Mouse (Mus musculus): ENCODE data around the gene Sirpb1a. TPM values are rescaled to one million over a fixed set of nuclear protein-coding genes. Genes with fewer than 3 reads are reported as not detected.
"Not testable (repeated sequence)": the region's sequence is repeated elsewhere in the genome, so short reads cannot be mapped to it uniquely, and the experiment has no call there.

Gene Sirpb1a
- polyA plus RNA-seq (2015; fragmentation: Nextera tagmentation; extraction: Ambion mirVana) = not detected in 2 replicates

DNA sequence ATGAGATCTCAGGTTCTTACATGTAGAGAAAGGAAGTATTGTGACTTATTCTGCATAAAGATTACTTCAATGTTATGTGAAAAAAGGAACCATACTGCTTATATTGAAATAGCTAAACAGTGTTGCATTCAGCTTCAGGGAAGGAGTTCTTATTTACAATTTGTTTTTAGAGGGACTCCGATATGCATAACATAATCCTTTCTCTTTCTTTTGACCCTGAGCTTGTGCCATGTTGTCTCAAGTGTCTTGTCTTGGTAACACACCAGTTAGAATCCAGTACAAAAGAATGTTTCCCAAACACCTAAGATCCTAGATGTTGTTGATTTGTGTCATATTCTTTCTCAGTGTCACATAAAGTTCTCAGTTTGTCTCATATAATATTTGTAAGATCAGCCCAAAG lies at the start of gene Sirpb1a:
Gene Sirpb1a (minus strand): TSS at position 74 of the 400 bp plus-strand sequence.
- H3K27me3 ChIP-seq; ATAC-seq (ENCODE audit: low read depth); H3K36me3 ChIP-seq; H3K4me1 ChIP-seq (replicated peaks); H3K27ac ChIP-seq (replicated peaks); H3K4me2 ChIP-seq; H3K4me3 ChIP-seq; H3K9me3 ChIP-seq; H3K9ac ChIP-seq: not testable (repeated sequence)
- WGBS = 96% methylated on average over 1 of the region's 1 CpGs

DNA sequence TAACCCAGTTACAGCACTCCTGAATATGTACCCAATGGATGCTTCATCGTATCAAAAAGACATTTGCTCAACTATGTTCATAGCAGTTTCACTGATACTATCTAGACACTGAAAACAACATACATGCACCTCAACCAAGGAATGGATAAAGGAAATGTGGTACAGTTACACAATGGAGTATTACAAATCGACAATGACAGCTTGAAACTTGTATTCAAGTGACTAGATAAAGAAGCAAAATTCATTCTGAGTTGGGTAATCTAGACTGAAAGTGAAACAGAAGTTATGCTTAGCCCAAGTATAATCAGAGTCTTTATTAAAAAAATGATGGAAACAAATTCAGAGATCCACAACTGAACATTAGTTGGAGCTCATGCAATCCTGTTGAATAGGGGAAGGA lies 48.5 kb upstream of the Sirpb1a start:
- not testable (repeated sequence) for ATAC-seq (ENCODE audit: low read depth); H3K4me3 ChIP-seq; H3K27ac ChIP-seq (replicated peaks); H3K4me1 ChIP-seq (replicated peaks); H3K36me3 ChIP-seq; H3K27me3 ChIP-seq; H3K4me2 ChIP-seq; H3K9me3 ChIP-seq; H3K9ac ChIP-seq
- WGBS = 70% methylated on average over 2 of the region's 2 CpGs

- not testable (repeated sequence) for H3K9ac ChIP-seq; ATAC-seq (ENCODE audit: low read depth); H3K9me3 ChIP-seq; H3K4me2 ChIP-seq; H3K27me3 ChIP-seq; H3K27ac ChIP-seq (replicated peaks); H3K4me3 ChIP-seq; H3K4me1 ChIP-seq (replicated peaks); H3K36me3 ChIP-seq
- 88% methylated on average over 1 of the region's 3 CpGs for WGBS
These were observed 43.8 kb upstream of the Sirpb1a start for GRCm38 (mm10) chr3:15470158-15470557.

- H3K4me1 ChIP-seq (replicated peaks); H3K4me2 ChIP-seq; H3K27me3 ChIP-seq; ATAC-seq (ENCODE audit: low read depth); H3K36me3 ChIP-seq; H3K27ac ChIP-seq (replicated peaks); H3K9me3 ChIP-seq; H3K9ac ChIP-seq; H3K4me3 ChIP-seq: not testable (repeated sequence)
- 73% methylated on average over 1 of the region's 1 CpGs for WGBS
These were observed 17.6 kb upstream of the Sirpb1a start for GRCm38 (mm10) chr3:15443936-15444335.

GRCm38 (mm10) chr3:15439844-15440243 lies 13.5 kb upstream of the Sirpb1a start:
- H3K9me3 ChIP-seq; H3K36me3 ChIP-seq; ATAC-seq (ENCODE audit: low read depth); H3K27me3 ChIP-seq; H3K9ac ChIP-seq; H3K4me3 ChIP-seq; H3K4me1 ChIP-seq (replicated peaks); H3K4me2 ChIP-seq; H3K27ac ChIP-seq (replicated peaks): not testable (repeated sequence)
- 52% methylated on average over 1 of the region's 1 CpGs for WGBS

DNA sequence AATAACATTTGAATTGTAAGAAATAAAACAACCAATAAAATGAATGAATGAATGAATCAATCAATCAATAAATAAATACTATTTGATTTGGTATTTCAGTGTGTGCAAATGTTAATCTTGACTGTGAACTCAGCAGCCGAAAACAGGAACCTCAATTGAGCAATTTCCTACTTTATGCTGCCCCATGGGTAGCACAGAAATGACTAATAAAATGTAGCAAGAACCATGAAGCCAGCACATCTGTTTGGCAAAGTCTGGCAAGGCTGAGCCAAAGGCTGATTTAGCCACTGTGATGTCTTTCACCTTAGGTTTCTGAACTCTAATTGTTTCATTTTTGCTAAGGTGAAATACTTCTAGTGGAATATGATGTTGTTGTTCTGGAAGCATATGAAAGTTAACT lies 1.6 kb upstream of the Sirpb1a start:
- ATAC-seq (ENCODE audit: low read depth) = no peak
- WGBS = 90% methylated on average over 1 of the region's 1 CpGs
- Histone ChIP-seq H3K27me3 (no peaks in the 10 kb centered on the region), H3K9me3 (no peaks in the 10 kb centered on the region), H3K4me1 (replicated peaks) (no peaks in the 10 kb centered on the region), H3K4me3 (no peak overlapping the region), H3K27ac (replicated peaks) (no peak overlapping the region), H3K4me2 (no peak overlapping the region), H3K9ac (no peak overlapping the region), H3K36me3 (no peaks in the 10 kb centered on the region)

DNA sequence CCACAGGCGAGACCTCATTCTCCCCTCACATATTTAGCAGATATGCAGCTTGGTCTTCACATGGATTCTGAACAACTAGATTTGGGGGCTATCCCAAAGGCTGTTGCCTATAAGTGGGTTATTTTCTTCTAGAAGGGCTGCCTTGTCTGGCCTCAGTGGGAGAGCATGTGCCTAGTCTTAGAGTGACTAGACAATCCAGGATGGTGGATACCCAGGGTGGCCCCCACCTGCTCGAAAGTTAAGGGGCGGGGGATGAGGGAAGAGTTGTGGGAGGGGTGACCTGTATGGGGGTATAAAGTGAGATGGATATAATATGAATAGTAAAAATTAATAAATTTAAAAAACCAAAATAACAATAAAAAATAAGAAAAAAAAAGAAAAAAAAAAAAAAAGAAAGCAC lies 70.6 kb downstream of the Sirpb1a start:
- not testable (repeated sequence) for H3K36me3 ChIP-seq; H3K27me3 ChIP-seq; H3K4me3 ChIP-seq; H3K4me2 ChIP-seq; H3K27ac ChIP-seq (replicated peaks); H3K9me3 ChIP-seq; ATAC-seq (ENCODE audit: low read depth); H3K9ac ChIP-seq; H3K4me1 ChIP-seq (replicated peaks)
- 76% methylated on average over 3 of the region's 3 CpGs for WGBS

- not testable (repeated sequence) for H3K4me2 ChIP-seq; H3K9ac ChIP-seq; H3K9me3 ChIP-seq; H3K36me3 ChIP-seq; H3K4me3 ChIP-seq; H3K4me1 ChIP-seq (replicated peaks); H3K27ac ChIP-seq (replicated peaks); ATAC-seq (ENCODE audit: low read depth); H3K27me3 ChIP-seq
- WGBS = 91% methylated on average over 1 of the region's 2 CpGs
These were observed 76.0 kb downstream of the Sirpb1a start for GRCm38 (mm10) chr3:15350318-15350717.

GRCm38 (mm10) chr3:15345606-15346005 lies 80.7 kb downstream of the Sirpb1a start:
- 53% methylated on average over 3 of the region's 3 CpGs for WGBS
- not testable (repeated sequence) for H3K27ac ChIP-seq (replicated peaks)

DNA sequence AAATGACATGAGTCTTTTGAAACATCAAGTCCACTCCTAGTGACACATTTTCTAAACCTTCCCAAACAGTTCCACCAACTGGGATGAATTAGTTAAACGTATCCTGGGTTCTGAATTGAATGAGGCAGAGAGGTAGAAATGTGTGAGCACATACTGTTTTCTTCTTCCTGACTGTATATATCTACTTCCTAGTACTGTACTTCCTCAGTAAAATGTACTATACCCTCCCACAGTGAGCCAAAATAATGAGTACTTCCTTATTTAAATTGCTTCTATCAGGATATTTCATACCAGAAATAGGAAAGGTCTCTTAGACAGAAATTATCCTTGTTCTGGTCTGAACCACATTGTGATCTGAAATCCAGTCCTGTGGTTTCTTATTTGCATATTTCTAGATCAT lies 86.0 kb downstream of the Sirpb1a start:
- no peak for ATAC-seq (ENCODE audit: low read depth)
- Histone ChIP-seq H3K27ac (replicated peaks) (no peak overlapping the region), H3K9me3 (no peaks in the 10 kb centered on the region), H3K4me2 (no peak overlapping the region), H3K27me3 (no peaks in the 10 kb centered on the region), H3K4me1 (replicated peaks) (no peaks in the 10 kb centered on the region), H3K4me3 (no peak overlapping the region), H3K36me3 (no peaks in the 10 kb centered on the region), H3K9ac (no peak overlapping the region)
- WGBS = 86% methylated on average over 1 of the region's 1 CpGs

More at GRCm38 (mm10) chr3:15345606-15346005, 80.7 kb downstream of the Sirpb1a start:
- not testable (repeated sequence) for H3K4me1 ChIP-seq (replicated peaks); H3K9me3 ChIP-seq; H3K27me3 ChIP-seq; H3K36me3 ChIP-seq; H3K9ac ChIP-seq; ATAC-seq (ENCODE audit: low read depth); H3K4me3 ChIP-seq; H3K4me2 ChIP-seq

- Histone ChIP-seq H3K9me3 (0 out of 2 replicates have a peak, but pooled peaks cover 4% of the 10 kb centered on the region), H3K4me3 (no peak overlapping the region), H3K27me3 (no peaks in the 10 kb centered on the region), H3K4me2 (no peak overlapping the region), H3K4me1 (replicated peaks) (no peaks in the 10 kb centered on the region), H3K9ac (no peak overlapping the region), H3K27ac (replicated peaks) (no peak overlapping the region), H3K36me3 (no peaks in the 10 kb centered on the region)
- 70% methylated on average over 2 of the region's 2 CpGs for WGBS
- ATAC-seq (ENCODE audit: low read depth) = no peak
These were observed 92.1 kb downstream of the Sirpb1a start for GRCm38 (mm10) chr3:15334182-15334581.

GRCm38 (mm10) chr3:15332063-15332462 lies 94.3 kb downstream of the Sirpb1a start, which contains the start of gene Gm9733:
Gm9733 (minus strand) TSS chr3:15332302.
- no peak within 1 kb of the TSS for H3K4me2 ChIP-seq
- H3K4me3 ChIP-seq = no peak within 1 kb of the TSS
- H3K27me3 ChIP-seq = no peaks in the 10 kb centered on the region
- H3K4me1 ChIP-seq (replicated peaks) = no peaks in the 10 kb centered on the region
- 0 out of 2 replicates have a peak, but pooled peaks cover 4% of the 10 kb centered on the region for H3K9me3 ChIP-seq
- H3K27ac ChIP-seq (replicated peaks) = no peak within 1 kb of the TSS
- H3K9ac ChIP-seq = no peak within 1 kb of the TSS
- H3K36me3 ChIP-seq = no peaks in the 10 kb centered on the region
- ATAC-seq (ENCODE audit: low read depth) = no peak
- 88% methylated on average over 3 of the region's 3 CpGs for WGBS

DNA sequence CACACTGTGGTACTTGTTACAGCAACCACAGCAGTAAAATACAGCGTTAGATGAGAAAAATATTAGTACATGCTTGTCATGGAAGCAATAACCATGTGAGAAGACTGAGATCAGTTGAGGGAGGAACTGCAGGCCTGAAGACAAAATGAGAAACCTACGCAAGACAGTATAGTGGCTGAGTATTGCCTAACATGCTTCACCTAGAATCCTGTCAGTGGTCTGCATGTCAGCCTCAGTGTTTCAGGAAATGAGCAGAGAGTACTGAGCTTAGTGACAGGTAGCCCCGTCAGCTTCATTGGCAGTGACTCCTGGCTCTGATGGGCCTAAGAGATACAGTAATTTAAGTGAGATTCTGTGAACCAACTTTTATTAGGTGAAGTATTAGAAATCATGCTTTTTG lies 94.8 kb downstream of the Sirpb1a start:
- no peak overlapping the region for H3K4me2 ChIP-seq
- H3K9ac ChIP-seq = no peak overlapping the region
- no peak for ATAC-seq (ENCODE audit: low read depth)
- H3K9me3 ChIP-seq = 0 out of 2 replicates have a peak, but pooled peaks cover 4% of the 10 kb centered on the region
- H3K36me3 ChIP-seq = no peaks in the 10 kb centered on the region
- no peaks in the 10 kb centered on the region for H3K27me3 ChIP-seq
- H3K4me3 ChIP-seq = no peak overlapping the region
- no peak overlapping the region for H3K27ac ChIP-seq (replicated peaks)
- no peaks in the 10 kb centered on the region for H3K4me1 ChIP-seq (replicated peaks)
- 63% methylated on average over 3 of the region's 3 CpGs for WGBS
